Mouse (Mus musculus) limb, embryonic 12.5 days (tissue): ENCODE measurements at regions not wholly inside any gene's neighbourhood (a gene's known extent, or its start where the extent isn't known, plus 50 kb on each side); places are given as distances from the start of the nearest gene placed in this dataset.

ENCODE experiments used
- ATAC-seq: fragments of 200-750 bp; cut with Nextera tagmentation; 2 replicates; pipeline ENCODE4 v1.8.0; 2017; ENCODE audit warnings: low read depth, moderate TSS enrichment; ENCODE audit not compliant: insufficient number of reproducible peaks, insufficient read depth, low FRiP score, low TSS enrichment
- H3K27ac ChIP-seq: fragments of 300-500 bp; sonication (generic); 2 replicates; pipeline ENCODE4 v1.5.1; 2016; ENCODE audit warnings: mild to moderate bottlenecking, moderate library complexity
- H3K27me3 ChIP-seq: fragments of 300-500 bp; sonication (generic); 2 replicates; pipeline ENCODE4 v1.6.1; 2016; ENCODE audit warnings: mild to moderate bottlenecking, moderate library complexity
- H3K36me3 ChIP-seq: fragments of 300-500 bp; sonication (generic); 2 replicates; pipeline ENCODE4 v1.6.1; 2016; ENCODE audit warnings: mild to moderate bottlenecking, moderate library complexity
- H3K4me1 ChIP-seq: fragments of 300-500 bp; sonication (generic); replicated peaks from 2 replicates; pipeline ENCODE4 v1.6.1; 2016
- H3K4me2 ChIP-seq: fragments of 300-500 bp; sonication (generic); 2 replicates; pipeline ENCODE4 v1.6.1; 2016; ENCODE audit warnings: mild to moderate bottlenecking, moderate library complexity
- H3K4me3 ChIP-seq: fragments of 300-500 bp; sonication (generic); replicated peaks from 2 replicates; pipeline ENCODE4 v1.5.1; 2016; ENCODE audit warnings: mild to moderate bottlenecking
- H3K9ac ChIP-seq: fragments of 300-500 bp; sonication (generic); replicated peaks from 2 replicates; pipeline ENCODE4 v1.6.1; 2016; ENCODE audit warnings: mild to moderate bottlenecking, moderate library complexity
- H3K9me3 ChIP-seq: fragments of 300-500 bp; sonication (generic); 2 replicates; pipeline ENCODE4 v1.6.1; 2016; ENCODE audit warnings: mild to moderate bottlenecking, moderate library complexity
- WGBS: fragments of 180-500 bp; shearing (Covaris S2); methylation state at CpG from one replicate; pipeline ENCODE4 v1.1.7; 2016; 5-methylcytosine and 5-hydroxymethylcytosine counted together

- Histone ChIP-seq H3K27ac (no peak overlapping the region), H3K4me3 (no peak overlapping the region), H3K4me1 (no peaks in the 10 kb centered on the region), H3K36me3 (no peaks in the 10 kb centered on the region), H3K9me3 (no peaks in the 10 kb centered on the region), H3K27me3 (no peaks in the 10 kb centered on the region), H3K4me2 (no peak overlapping the region), H3K9ac (no peak overlapping the region)
- WGBS = 88% methylated on average over 3 of the region's 3 CpGs
- no peak for ATAC-seq
Measured at GRCm38 (mm10) chr13:83216454-83216853, 287.4 kb upstream of the Mef2c start.

- H3K4me2 ChIP-seq = no peak overlapping the region
Measured at GRCm38 (mm10) chr13:83252452-83252851, 251.4 kb upstream of the Mef2c start.

GRCm38 (mm10) chr13:83266591-83266990 is 237.2 kb upstream of the Mef2c start:
- H3K27me3 ChIP-seq = no peaks in the 10 kb centered on the region
- 56% methylated on average over 1 of the region's 1 CpGs for WGBS

More at GRCm38 (mm10) chr13:83252452-83252851, 251.4 kb upstream of the Mef2c start:
- Histone ChIP-seq H3K27me3 (no peaks in the 10 kb centered on the region), H3K36me3 (no peaks in the 10 kb centered on the region), H3K4me1 (no peaks in the 10 kb centered on the region), H3K9ac (no peak overlapping the region), H3K4me3 (no peak overlapping the region), H3K27ac (no peak overlapping the region), H3K9me3 (no peaks in the 10 kb centered on the region)
- no peak for ATAC-seq
- WGBS = 90% methylated on average over 1 of the region's 1 CpGs

GRCm38 (mm10) chr13:83268663-83269062 is 235.2 kb upstream of the Mef2c start:
- no peak for ATAC-seq
- no peak overlapping the region for H3K4me3 ChIP-seq
- WGBS = 88% methylated on average over 3 of the region's 3 CpGs

More at GRCm38 (mm10) chr13:83266591-83266990, 237.2 kb upstream of the Mef2c start:
- Histone ChIP-seq H3K9me3 (no peaks in the 10 kb centered on the region), H3K9ac (no peak overlapping the region), H3K4me1 (no peaks in the 10 kb centered on the region), H3K4me2 (no peak overlapping the region), H3K4me3 (no peak overlapping the region), H3K36me3 (no peaks in the 10 kb centered on the region), H3K27ac (no peak overlapping the region)
- no peak for ATAC-seq

DNA sequence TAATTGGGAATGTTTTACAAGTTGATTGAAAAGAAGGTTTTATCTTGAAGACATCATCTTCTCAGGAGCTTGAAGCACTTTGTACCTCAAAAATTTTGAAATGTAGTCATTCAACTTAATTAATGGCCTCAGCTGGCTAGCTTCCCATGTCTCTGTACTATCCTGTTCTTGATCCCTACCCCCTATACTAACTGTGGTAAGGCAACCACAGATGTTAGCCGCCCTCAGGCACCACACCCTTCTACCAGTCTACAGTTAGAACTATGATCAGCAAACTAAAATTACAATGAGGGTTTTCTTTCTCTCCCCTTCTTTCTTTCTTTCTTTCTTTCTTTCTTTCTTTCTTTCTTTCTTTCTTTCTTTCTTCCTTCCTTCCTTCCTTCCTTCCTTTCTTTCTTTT is 225.1 kb upstream of the Mef2c start:
- no peaks in the 10 kb centered on the region for H3K9me3 ChIP-seq
- WGBS = 74% methylated on average over 1 of the region's 1 CpGs

More at GRCm38 (mm10) chr13:83268663-83269062, 235.2 kb upstream of the Mef2c start:
- Histone ChIP-seq H3K27me3 (no peaks in the 10 kb centered on the region), H3K9me3 (no peaks in the 10 kb centered on the region), H3K4me1 (no peaks in the 10 kb centered on the region), H3K4me2 (no peak overlapping the region), H3K36me3 (no peaks in the 10 kb centered on the region), H3K27ac (no peak overlapping the region), H3K9ac (no peak overlapping the region)

GRCm38 (mm10) chr13:83307696-83308095 is 196.1 kb upstream of the Mef2c start:
- no peak overlapping the region for H3K4me3 ChIP-seq
- no peaks in the 10 kb centered on the region for H3K36me3 ChIP-seq
- no peak for ATAC-seq
- 0 out of 2 replicates have a peak, but pooled peaks cover 8% of the 10 kb centered on the region for H3K4me1 ChIP-seq
- no peaks in the 10 kb centered on the region for H3K9me3 ChIP-seq
- no peaks in the 10 kb centered on the region for H3K27me3 ChIP-seq
- 73% methylated on average over 3 of the region's 3 CpGs for WGBS
- no peak overlapping the region for H3K27ac ChIP-seq
- no peak overlapping the region for H3K4me2 ChIP-seq
- no peak overlapping the region for H3K9ac ChIP-seq

More for the DNA sequence above, 225.1 kb upstream of the Mef2c start:
- ATAC-seq = no peak
- Histone ChIP-seq H3K27me3 (no peaks in the 10 kb centered on the region), H3K4me3 (no peak overlapping the region), H3K4me1 (no peaks in the 10 kb centered on the region), H3K36me3 (no peaks in the 10 kb centered on the region), H3K4me2 (no peak overlapping the region), H3K27ac (no peak overlapping the region), H3K9ac (no peak overlapping the region)

- 52% methylated on average over 4 of the region's 4 CpGs for WGBS
- no peaks in the 10 kb centered on the region for H3K27me3 ChIP-seq
- H3K4me2 ChIP-seq = no peak overlapping the region
- no peak overlapping the region for H3K27ac ChIP-seq
- no peak overlapping the region for H3K4me3 ChIP-seq
- H3K9me3 ChIP-seq = no peaks in the 10 kb centered on the region
- H3K9ac ChIP-seq = no peak overlapping the region
- H3K36me3 ChIP-seq = no peaks in the 10 kb centered on the region
- no peak for ATAC-seq
- no peaks in the 10 kb centered on the region for H3K4me1 ChIP-seq
Measured at GRCm38 (mm10) chr13:83328488-83328887, 175.3 kb upstream of the Mef2c start.

GRCm38 (mm10) chr13:83333728-83334127 is 170.1 kb upstream of the Mef2c start:
- H3K9me3 ChIP-seq = no peaks in the 10 kb centered on the region
- no peak overlapping the region for H3K4me3 ChIP-seq
- no peak overlapping the region for H3K27ac ChIP-seq
- ATAC-seq = no peak
- H3K4me2 ChIP-seq = no peak overlapping the region
- no peak overlapping the region for H3K9ac ChIP-seq
- H3K4me1 ChIP-seq = no peaks in the 10 kb centered on the region
- 56% methylated on average over 5 of the region's 5 CpGs for WGBS
- no peaks in the 10 kb centered on the region for H3K36me3 ChIP-seq
- no peaks in the 10 kb centered on the region for H3K27me3 ChIP-seq

DNA sequence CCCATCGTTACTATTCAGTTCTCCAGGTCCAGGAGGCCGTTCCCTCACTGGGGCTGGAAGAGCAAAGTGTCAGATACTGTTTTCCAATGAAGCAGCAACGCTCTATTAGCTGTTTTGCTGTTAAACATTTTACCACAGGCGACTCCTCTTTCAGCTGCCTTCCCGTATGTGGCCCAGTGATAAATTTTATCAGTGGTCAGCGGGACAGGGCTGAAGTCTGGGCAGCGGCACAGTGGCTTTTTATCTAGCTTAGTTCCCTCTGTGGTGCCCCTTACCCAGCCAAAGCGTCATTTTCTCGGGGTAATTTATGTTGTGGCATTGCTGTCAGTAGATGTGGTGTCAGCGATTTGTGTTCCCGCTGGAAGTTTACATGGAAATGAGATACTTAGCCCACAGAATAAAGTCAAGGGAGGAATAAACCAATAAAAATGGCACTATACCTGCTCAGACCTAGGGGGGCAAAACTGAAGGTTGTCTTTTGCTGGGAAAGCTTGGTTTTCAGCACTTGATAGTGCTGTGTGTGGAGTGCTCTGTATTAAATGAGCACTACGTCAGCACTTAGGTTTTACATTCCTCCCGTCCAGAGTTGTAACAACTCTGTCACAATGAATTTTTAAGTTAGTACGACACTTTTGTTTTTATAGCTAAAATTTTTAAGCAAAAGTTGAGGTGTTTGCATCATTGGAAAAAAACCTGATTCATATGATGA is 159.1 kb upstream of the Mef2c start:
- Histone ChIP-seq H3K27me3 (no peaks in the 10 kb centered on the region), H3K4me3 (no peak overlapping the region), H3K36me3 (no peaks in the 10 kb centered on the region), H3K4me2 (no peak overlapping the region), H3K27ac (no peak overlapping the region), H3K9me3 (no peaks in the 10 kb centered on the region), H3K9ac (no peak overlapping the region), H3K4me1 (no peaks in the 10 kb centered on the region)
- ATAC-seq = no peak
- 69% methylated on average over 14 of the region's 14 CpGs for WGBS

DNA sequence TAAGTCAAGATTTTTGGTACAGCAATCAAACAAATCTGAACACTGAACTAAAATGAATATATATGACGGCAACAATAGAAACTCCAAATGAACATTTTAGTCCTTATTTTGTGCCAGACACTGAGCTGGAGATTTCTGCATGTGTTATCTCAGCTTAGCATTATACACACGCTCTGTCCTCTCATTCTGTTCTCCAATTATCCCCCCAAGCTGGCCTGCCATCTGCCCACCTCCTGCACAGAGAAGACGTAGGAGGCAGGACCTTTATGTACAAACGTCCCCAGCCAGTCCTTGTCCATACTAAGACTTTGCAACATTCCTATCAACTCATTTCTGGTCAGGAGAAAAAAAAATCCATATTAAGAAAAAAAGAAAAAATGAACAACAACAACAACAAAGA is 148.5 kb upstream of the Mef2c start:
- ATAC-seq = no peak
- Histone ChIP-seq H3K4me3 (no peak overlapping the region), H3K9me3 (no peaks in the 10 kb centered on the region), H3K4me1 (no peaks in the 10 kb centered on the region), H3K4me2 (no peak overlapping the region), H3K36me3 (no peaks in the 10 kb centered on the region), H3K27ac (no peak overlapping the region), H3K9ac (no peak overlapping the region), H3K27me3 (no peaks in the 10 kb centered on the region)
- WGBS = 85% methylated on average over 4 of the region's 4 CpGs

- Histone ChIP-seq H3K9ac (no peak overlapping the region), H3K4me1 (no peaks in the 10 kb centered on the region), H3K4me3 (no peak overlapping the region), H3K36me3 (no peaks in the 10 kb centered on the region), H3K9me3 (no peaks in the 10 kb centered on the region), H3K27ac (no peak overlapping the region), H3K27me3 (no peaks in the 10 kb centered on the region), H3K4me2 (no peak overlapping the region)
- no peak for ATAC-seq
- WGBS = 76% methylated on average over 2 of the region's 2 CpGs
Measured at GRCm38 (mm10) chr13:83360529-83360928, 143.3 kb upstream of the Mef2c start.
